Mouse (Mus musculus) spleen, postnatal 14 days (tissue): ENCODE results near the gene Ina.
"Not testable (repeated sequence)": the region's sequence is repeated elsewhere in the genome, so short reads cannot be mapped to it uniquely, and the experiment has no call there.

Source experiments
- DNase-seq, 2 experiments: peaks; one replicate each; pipeline ENCODE4 v3.0.0; 2021 to 2022; ENCODE audit warnings: low spot score in 2 of 2

Ina gene

GRCm38 (mm10) chr19:47014447-47015381, at the start of gene Ina, which contains the start of gene Nt5c2:
TSS of gene Ina (plus strand) at chr19:47014698.
TSS of gene Nt5c2 (minus strand) at chr19:47015153.
- DNase-seq = no peak

GRCm38 (mm10) chr19:46965496-46965895, 49.0 kb upstream of the Ina start:
- DNase-seq = no peak

- no peak for DNase-seq
Measured at GRCm38 (mm10) chr19:46966330-46966729, 48.2 kb upstream of the Ina start.

GRCm38 (mm10) chr19:46967861-46968260, 46.6 kb upstream of the Ina start:
- DNase-seq = no peak

GRCm38 (mm10) chr19:46968833-46969232, 45.7 kb upstream of the Ina start:
- DNase-seq = no peak

- DNase-seq = no peak
Measured at GRCm38 (mm10) chr19:46969286-46969985, 45.1 kb upstream of the Ina start.

- DNase-seq = no peak
Measured at GRCm38 (mm10) chr19:46970121-46970729, 44.3 kb upstream of the Ina start.

- DNase-seq = no peak
Measured at GRCm38 (mm10) chr19:46971051-46971689, 43.3 kb upstream of the Ina start.

- no peak for DNase-seq
Measured at GRCm38 (mm10) chr19:46971712-46972111, 42.8 kb upstream of the Ina start.

GRCm38 (mm10) chr19:46972159-46972558, 42.3 kb upstream of the Ina start:
- no peak for DNase-seq

GRCm38 (mm10) chr19:46975565-46975964, 38.9 kb upstream of the Ina start:
- no peak for DNase-seq

- DNase-seq = no peak
Measured at GRCm38 (mm10) chr19:46975997-46976396, 38.5 kb upstream of the Ina start.

- DNase-seq = no peak
Measured at GRCm38 (mm10) chr19:46976743-46977142, 37.8 kb upstream of the Ina start.

GRCm38 (mm10) chr19:46977460-46977859, 37.0 kb upstream of the Ina start:
- no peak for DNase-seq

- not testable (repeated sequence) for DNase-seq
Measured at GRCm38 (mm10) chr19:46978069-46978468, 36.4 kb upstream of the Ina start.

- DNase-seq = no peak
Measured at GRCm38 (mm10) chr19:46978920-46979780, 35.3 kb upstream of the Ina start.

GRCm38 (mm10) chr19:46979781-46980105, 34.8 kb upstream of the Ina start:
- DNase-seq = no peak

- no peak for DNase-seq
Measured at GRCm38 (mm10) chr19:46981462-46981861, 33.0 kb upstream of the Ina start.

GRCm38 (mm10) chr19:46983352-46983965, 31.0 kb upstream of the Ina start:
- DNase-seq = no peak

GRCm38 (mm10) chr19:46983966-46984380, 30.5 kb upstream of the Ina start:
- DNase-seq = no peak
